Mouse (Mus musculus): ENCODE results near the gene Lama4. TPM values are rescaled to one million over a fixed set of nuclear protein-coding genes. Genes with fewer than 3 reads are reported as not detected.

Lama4 gene
- polyA plus RNA-seq, 1 experiment from 2014 or later: 142 TPM

DNA sequence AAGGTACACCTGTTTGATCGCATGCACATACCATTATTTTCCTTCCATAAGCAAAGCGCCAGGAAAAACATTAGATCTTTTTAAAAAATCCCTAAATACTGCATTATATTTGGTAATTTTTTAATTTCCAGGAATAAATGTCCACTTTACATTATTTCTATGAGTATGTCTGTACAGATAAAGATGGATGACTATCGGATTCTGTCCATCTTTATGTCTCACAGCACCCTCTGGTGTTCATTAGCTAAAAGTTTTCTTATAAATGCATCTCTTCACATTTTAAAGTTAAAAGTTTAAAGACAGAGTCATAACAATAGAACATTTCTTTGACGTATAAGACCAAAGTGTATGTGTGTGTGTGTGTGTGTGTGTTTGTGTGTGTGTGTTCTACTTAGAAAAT is 74.2 kb downstream of the Lama4 start:
- no peak overlapping the region for H3K4me3 ChIP-seq (ENCODE audit: control insufficient read depth in 1 of 2, insufficient read depth in 1 of 2, low read depth in 1 of 2, low read length in 2 of 2)
- peaks cover 76% of the 10 kb centered on the region for H3K36me3 ChIP-seq (ENCODE audit: control insufficient read depth, insufficient read depth, low read length)
- H3K4me2 ChIP-seq (ENCODE audit: low read length): no peak overlapping the region
- H3K9ac ChIP-seq (ENCODE audit: low read length): no peak overlapping the region
- ATAC-seq (ENCODE audit: insufficient number of reproducible peaks, insufficient read depth, low FRiP score, low read depth): no peak
- H3K27me3 ChIP-seq (ENCODE audit: control insufficient read depth, insufficient read depth, low read length): no peaks in the 10 kb centered on the region
- no peaks in the 10 kb centered on the region for H3K4me1 ChIP-seq (ENCODE audit: control insufficient read depth in 2 of 2, insufficient read depth in 2 of 2, low read length in 2 of 2)
- 64% methylated on average over 4 of the region's 4 CpGs for WGBS
- H3K27ac ChIP-seq (replicated peaks in 1 of 2; ENCODE audit: control insufficient read depth in 1 of 2, insufficient read depth in 1 of 2, low read depth in 2 of 2, low read length in 2 of 2): no peak overlapping the region
- H3K9me3 ChIP-seq (ENCODE audit: control insufficient read depth, low read length): no peaks in the 10 kb centered on the region

GRCm38 (mm10) chr10:39040026-39040425 is 74.7 kb downstream of the Lama4 start:
- H3K4me2 ChIP-seq (ENCODE audit: low read length): no peak overlapping the region
- no peak overlapping the region for H3K9ac ChIP-seq (ENCODE audit: low read length)
- ATAC-seq (ENCODE audit: insufficient number of reproducible peaks, insufficient read depth, low FRiP score, low read depth): no peak
- no peak overlapping the region for H3K4me3 ChIP-seq (ENCODE audit: control insufficient read depth in 1 of 2, insufficient read depth in 1 of 2, low read depth in 1 of 2, low read length in 2 of 2)
- peaks cover 75% of the 10 kb centered on the region for H3K36me3 ChIP-seq (ENCODE audit: control insufficient read depth, insufficient read depth, low read length)
- no peaks in the 10 kb centered on the region for H3K27me3 ChIP-seq (ENCODE audit: control insufficient read depth, insufficient read depth, low read length)
- 63% methylated on average over 5 of the region's 5 CpGs for WGBS
- no peaks in the 10 kb centered on the region for H3K9me3 ChIP-seq (ENCODE audit: control insufficient read depth, low read length)
- H3K4me1 ChIP-seq (ENCODE audit: control insufficient read depth in 2 of 2, insufficient read depth in 2 of 2, low read length in 2 of 2): no peaks in the 10 kb centered on the region
- no peak overlapping the region for H3K27ac ChIP-seq (replicated peaks in 1 of 2; ENCODE audit: control insufficient read depth in 1 of 2, insufficient read depth in 1 of 2, low read depth in 2 of 2, low read length in 2 of 2)

- H3K27me3 ChIP-seq (ENCODE audit: control insufficient read depth, insufficient read depth, low read length): no peaks in the 10 kb centered on the region
- peaks cover 0 to 6% of the 10 kb centered on the region in 2 experiments; a peak in 1 of 4 replicates for H3K4me1 ChIP-seq (ENCODE audit: control insufficient read depth in 2 of 2, insufficient read depth in 2 of 2, low read length in 2 of 2)
- no peak overlapping the region for H3K4me3 ChIP-seq (ENCODE audit: control insufficient read depth in 1 of 2, insufficient read depth in 1 of 2, low read depth in 1 of 2, low read length in 2 of 2)
- 42% methylated on average over 3 of the region's 3 CpGs for WGBS
- no peak overlapping the region for H3K9ac ChIP-seq (ENCODE audit: low read length)
- H3K9me3 ChIP-seq (ENCODE audit: control insufficient read depth, low read length): no peaks in the 10 kb centered on the region
- ATAC-seq (ENCODE audit: insufficient number of reproducible peaks, insufficient read depth, low FRiP score, low read depth): no peak
- H3K4me2 ChIP-seq (ENCODE audit: low read length): no peak overlapping the region
- no peak overlapping the region for H3K27ac ChIP-seq (replicated peaks in 1 of 2; ENCODE audit: control insufficient read depth in 1 of 2, insufficient read depth in 1 of 2, low read depth in 2 of 2, low read length in 2 of 2)
- peaks cover 90% of the 10 kb centered on the region for H3K36me3 ChIP-seq (ENCODE audit: control insufficient read depth, insufficient read depth, low read length)
Observed at GRCm38 (mm10) chr10:39044476-39044995, 79.2 kb downstream of the Lama4 start.

DNA sequence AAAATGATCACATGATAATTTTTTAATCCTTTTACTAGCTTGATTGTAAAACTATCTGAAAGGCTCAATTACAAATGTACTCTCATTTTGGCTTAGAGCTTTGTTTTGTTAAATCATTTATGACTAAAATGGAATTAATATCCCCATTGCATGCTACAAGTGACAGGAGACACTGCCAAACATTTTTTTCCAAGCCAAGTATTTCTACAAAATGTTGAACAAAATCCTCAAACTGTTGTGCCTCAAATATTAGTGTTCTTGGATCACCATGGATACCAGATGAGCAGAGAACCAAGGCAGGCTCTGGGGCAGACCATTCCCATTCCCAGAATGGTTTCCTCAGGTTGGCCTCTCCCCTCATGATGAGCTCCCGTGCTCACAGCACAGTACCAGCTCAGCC is 79.8 kb downstream of the Lama4 start:
- no peak overlapping the region for H3K9ac ChIP-seq (ENCODE audit: low read length)
- ATAC-seq (ENCODE audit: insufficient number of reproducible peaks, insufficient read depth, low FRiP score, low read depth): no peak
- WGBS: 76% methylated on average over 1 of the region's 1 CpGs
- no peak overlapping the region for H3K4me3 ChIP-seq (ENCODE audit: control insufficient read depth in 1 of 2, insufficient read depth in 1 of 2, low read depth in 1 of 2, low read length in 2 of 2)
- peak overlapping the region in 1 of 2 experiments; percentile 10; a peak in 1 of 4 replicates for H3K27ac ChIP-seq (replicated peaks in 1 of 2; ENCODE audit: control insufficient read depth in 1 of 2, insufficient read depth in 1 of 2, low read depth in 2 of 2, low read length in 2 of 2)
- peaks cover 0 to 12% of the 10 kb centered on the region in 2 experiments; a peak in 1 of 4 replicates for H3K4me1 ChIP-seq (ENCODE audit: control insufficient read depth in 2 of 2, insufficient read depth in 2 of 2, low read length in 2 of 2)
- H3K4me2 ChIP-seq (ENCODE audit: low read length): no peak overlapping the region
- H3K27me3 ChIP-seq (ENCODE audit: control insufficient read depth, insufficient read depth, low read length): no peaks in the 10 kb centered on the region
- no peaks in the 10 kb centered on the region for H3K9me3 ChIP-seq (ENCODE audit: control insufficient read depth, low read length)
- H3K36me3 ChIP-seq (ENCODE audit: control insufficient read depth, insufficient read depth, low read length): peaks cover 93% of the 10 kb centered on the region

- Histone ChIP-seq H3K27me3 (ENCODE audit: control insufficient read depth, insufficient read depth, low read length) (no peaks in the 10 kb centered on the region), H3K4me2 (ENCODE audit: low read length) (no peak overlapping the region), H3K4me1 (ENCODE audit: control insufficient read depth in 2 of 2, insufficient read depth in 2 of 2, low read length in 2 of 2) (peaks cover 0 to 12% of the 10 kb centered on the region in 2 experiments; a peak in 1 of 4 replicates), H3K9me3 (ENCODE audit: control insufficient read depth, low read length) (no peaks in the 10 kb centered on the region), H3K27ac (replicated peaks in 1 of 2; ENCODE audit: control insufficient read depth in 1 of 2, insufficient read depth in 1 of 2, low read depth in 2 of 2, low read length in 2 of 2) (no peak overlapping the region), H3K36me3 (ENCODE audit: control insufficient read depth, insufficient read depth, low read length) (peaks cover 95% of the 10 kb centered on the region), H3K9ac (ENCODE audit: low read length) (no peak overlapping the region), H3K4me3 (ENCODE audit: control insufficient read depth in 1 of 2, insufficient read depth in 1 of 2, low read depth in 1 of 2, low read length in 2 of 2) (no peak overlapping the region)
- ATAC-seq (ENCODE audit: insufficient number of reproducible peaks, insufficient read depth, low FRiP score, low read depth): no peak
- 81% methylated on average over 10 of the region's 10 CpGs for WGBS
Observed at GRCm38 (mm10) chr10:39047775-39048174, 82.5 kb downstream of the Lama4 start.

- no peaks in the 10 kb centered on the region for H3K27me3 ChIP-seq (ENCODE audit: control insufficient read depth, insufficient read depth, low read length)
- H3K9me3 ChIP-seq (ENCODE audit: control insufficient read depth, low read length): no peaks in the 10 kb centered on the region
- no peak overlapping the region for H3K9ac ChIP-seq (ENCODE audit: low read length)
- peaks cover 93% of the 10 kb centered on the region for H3K36me3 ChIP-seq (ENCODE audit: control insufficient read depth, insufficient read depth, low read length)
- ATAC-seq (ENCODE audit: insufficient number of reproducible peaks, insufficient read depth, low FRiP score, low read depth): no peak
- H3K27ac ChIP-seq (replicated peaks in 1 of 2; ENCODE audit: control insufficient read depth in 1 of 2, insufficient read depth in 1 of 2, low read depth in 2 of 2, low read length in 2 of 2): no peak overlapping the region
- WGBS: 56% methylated on average over 8 of the region's 8 CpGs
- peaks cover 0 to 12% of the 10 kb centered on the region in 2 experiments; a peak in 1 of 4 replicates for H3K4me1 ChIP-seq (ENCODE audit: control insufficient read depth in 2 of 2, insufficient read depth in 2 of 2, low read length in 2 of 2)
- no peak overlapping the region for H3K4me3 ChIP-seq (ENCODE audit: control insufficient read depth in 1 of 2, insufficient read depth in 1 of 2, low read depth in 1 of 2, low read length in 2 of 2)
- no peak overlapping the region for H3K4me2 ChIP-seq (ENCODE audit: low read length)
Observed at GRCm38 (mm10) chr10:39049581-39050294, 84.4 kb downstream of the Lama4 start.

GRCm38 (mm10) chr10:39056050-39056449 is 90.7 kb downstream of the Lama4 start:
- H3K9me3 ChIP-seq (ENCODE audit: control insufficient read depth, low read length): no peaks in the 10 kb centered on the region
- no peak overlapping the region for H3K9ac ChIP-seq (ENCODE audit: low read length)
- no peak overlapping the region for H3K4me2 ChIP-seq (ENCODE audit: low read length)
- H3K36me3 ChIP-seq (ENCODE audit: control insufficient read depth, insufficient read depth, low read length): peaks cover 94% of the 10 kb centered on the region
- no peak overlapping the region for H3K4me3 ChIP-seq (ENCODE audit: control insufficient read depth in 1 of 2, insufficient read depth in 1 of 2, low read depth in 1 of 2, low read length in 2 of 2)
- 0 out of 2 replicates have a peak, but pooled peaks have one; percentile 69 for ATAC-seq (ENCODE audit: insufficient number of reproducible peaks, insufficient read depth, low FRiP score, low read depth)
- 34% methylated on average over 5 of the region's 5 CpGs for WGBS
- H3K27ac ChIP-seq (replicated peaks in 1 of 2; ENCODE audit: control insufficient read depth in 1 of 2, insufficient read depth in 1 of 2, low read depth in 2 of 2, low read length in 2 of 2): peak overlapping the region; percentile 2 to 66; a peak in 3 of 4 replicates
- peaks cover 2 to 11% of the 10 kb centered on the region in 2 experiments for H3K4me1 ChIP-seq (ENCODE audit: control insufficient read depth in 2 of 2, insufficient read depth in 2 of 2, low read length in 2 of 2)
- H3K27me3 ChIP-seq (ENCODE audit: control insufficient read depth, insufficient read depth, low read length): no peaks in the 10 kb centered on the region
